12 mouse cellular contexts compared by ENCODE assay signal in genomic region chr1:157554163-157554562, GRCm38 (mm10). TPM values are rescaled to one million over a fixed set of nuclear protein-coding genes. Genes with fewer than 3 reads are reported as not detected.
DNase-seq lines count a peak whose midpoint lies in the region; ATAC-seq and TF ChIP-seq lines count a peak whose summit lies in the region.
"Had no signal": no experiment of that assay in that cellular context is flagged by ENCODE, and none has a peak within 500 bp of the region (broad histone marks: within the 10 kb centered on the region; RNA-seq: fewer than 3 reads in every experiment).

No protein-coding gene starts in this region.

- ATAC-seq in lung, embryonic 16.5 days (ENCODE audit: low read depth) = peak; percentile 57; the same call in 1 of the 2 replicates
- peak; percentile 51 for ATAC-seq in megakaryocyte, adult 5-6 weeks (ENCODE audit: poor library complexity, severe bottlenecking)
- no peak for ATAC-seq in activated CD4-positive, CD25-positive, alpha-beta regulatory T cell, adult 4 months

- no peaks in the 10 kb centered on the region for H3K36me3 ChIP-seq in heart, embryonic 10.5 days
- H3K36me3 ChIP-seq in lung, embryonic 16.5 days (ENCODE audit: control insufficient read depth, insufficient read depth, low read length) = no peaks in the 10 kb centered on the region
- H3K36me3 ChIP-seq: hindbrain, embryonic 15.5 days had no signal

- WGBS in heart, embryonic 10.5 days = 78% methylated on average over 3 of the region's 3 CpGs
- WGBS in lung, embryonic 16.5 days = 49% methylated on average over 3 of the region's 3 CpGs
- 5% methylated on average over 3 of the region's 3 CpGs for WGBS in cerebellum, adult 2 months

- peak; percentile 93 for DNase-seq in heart, adult 11 months
- no peak for DNase-seq in heart, embryonic 10.5 days (ENCODE audit: low spot score)
- no peak for DNase-seq in lung, postnatal 10 days
- DNase-seq in cerebellum, adult 2 months = peak; percentile 88 to 95
- DNase-seq in layer of hippocampus, adult 9-10 months (ENCODE audit: low spot score) = no peak
- DNase-seq: liver; lung, postnatal 14 days had no signal

- H3K4me1 ChIP-seq in heart, embryonic 10.5 days = peaks cover 11% of the 10 kb centered on the region
- peaks cover 2% of the 10 kb centered on the region; the same call in 1 of the 2 replicates for H3K4me1 ChIP-seq in lung, embryonic 16.5 days (replicated peaks; ENCODE audit: control insufficient read depth, insufficient read depth, low read length)
- H3K4me1 ChIP-seq in cerebellum, adult 2 months (ENCODE audit: control insufficient read depth, insufficient read depth, low read length) = peaks cover 21% of the 10 kb centered on the region

- no peak overlapping the region for H3K9ac ChIP-seq in lung, embryonic 16.5 days (ENCODE audit: low read length)

- no peak for TF ChIP-seq POLR2A in cerebellum, adult 2 months (IDR thresholded peaks at IDR 0.05; ENCODE audit: borderline replicate concordance, insufficient read depth, low read length)

- no peak overlapping the region for H3K4me3 ChIP-seq in heart, embryonic 10.5 days
- no peak overlapping the region for H3K4me3 ChIP-seq in lung, embryonic 16.5 days (ENCODE audit: low read length)
- no peak overlapping the region for H3K4me3 ChIP-seq in cerebellum, adult 2 months (replicated peaks; ENCODE audit: insufficient read depth, low read depth, low read length)
- H3K4me3 ChIP-seq: heart, adult 2 months had no signal

- TF ChIP-seq CTCF in cerebellum, adult 2 months (IDR thresholded peaks at IDR 0.05; ENCODE audit: borderline replicate concordance, insufficient read depth, low read depth, low read length) = no peak

- peaks cover 26% of the 10 kb centered on the region; the same call in 1 of the 2 replicates for H3K27me3 ChIP-seq in heart, embryonic 10.5 days (ENCODE audit: insufficient read depth, poor library complexity, severe bottlenecking)
- no peaks in the 10 kb centered on the region for H3K27me3 ChIP-seq in lung, embryonic 16.5 days (ENCODE audit: control insufficient read depth, insufficient read depth, low read depth, low read length)
- H3K27me3 ChIP-seq in cerebellum, adult 2 months (ENCODE audit: control insufficient read depth, insufficient read depth, low read length) = no peaks in the 10 kb centered on the region
- H3K27me3 ChIP-seq: hindbrain, embryonic 15.5 days had no signal

- H3K9me3 ChIP-seq in heart, embryonic 10.5 days = no peaks in the 10 kb centered on the region
- no peaks in the 10 kb centered on the region for H3K9me3 ChIP-seq in lung, embryonic 16.5 days (ENCODE audit: control insufficient read depth, low read length)
- H3K9me3 ChIP-seq: hindbrain, embryonic 15.5 days had no signal

- H3K4me2 ChIP-seq in lung, embryonic 16.5 days (ENCODE audit: low read depth, low read length) = no peak overlapping the region

- no peak overlapping the region for H3K27ac ChIP-seq in heart, embryonic 10.5 days
- no peak overlapping the region for H3K27ac ChIP-seq in lung, embryonic 16.5 days (ENCODE audit: low read length)
- no peak overlapping the region for H3K27ac ChIP-seq in cerebellum, adult 2 months (ENCODE audit: insufficient read depth, low read length)
- H3K27ac ChIP-seq: heart, adult 2 months; hindbrain, embryonic 15.5 days had no signal

RNA-seq across cellular contexts. Expression of gene Sec16b, which starts 47.6 kb away (rescaled TPM):
- polyA plus RNA-seq in heart, embryonic 10.5 days (2016; fragmentation: Nextera tagmentation; extraction: Ambion mirVana) = 0.71 and 1.9 TPM in 2 replicates
- polyA plus RNA-seq in lung, embryonic 16.5 days (2015; fragmentation: Nextera tagmentation; extraction: Ambion mirVana) = 2.5 and 3.0 TPM in 2 replicates
- polyA plus RNA-seq in cerebellum, adult 2 months (2012; rRNA removed) = 0.48 and 0.51 TPM in 2 replicates
- 0.54 and 0.89 TPM in 2 replicates for total RNA-seq in megakaryocyte, adult 5-6 weeks (2015)
- total RNA-seq in megakaryocyte, adult 5-6 weeks (2017) = 0.26 and 0.41 TPM in 2 replicates
- under 1 TPM; 0.78 to 0.90 TPM for polyA plus RNA-seq in activated CD4-positive, CD25-positive, alpha-beta regulatory T cell, adult 4 months (2017; shearing (Covaris generic))

Comparison
In these comparisons a context has a peak if more than half of its experiments do, and no peak if none do; other contexts are left out.
1. DNase-seq: peak in heart, adult 11 months (single experiment) and cerebellum, adult 2 months (2 of 2); none in heart, embryonic 10.5 days (single experiment), lung, postnatal 10 days (single experiment) and layer of hippocampus, adult 9-10 months (single experiment).